Mouse (Mus musculus) erythroblast, embryonic 14.5 days (primary cell): ENCODE data around the gene Kcnt2.

Experiments used
- GATA1 ChIP-seq: IDR thresholded peaks from 2 replicates; pipeline ENCODE4 v1.6.1; 2012; ENCODE audit warnings: low read length, inconsistent platforms, mixed read lengths
- TAL1 ChIP-seq: IDR thresholded peaks from 3 replicates; pipeline ENCODE4 v1.6.1; 2012; ENCODE audit warnings: low read length, inconsistent platforms, mixed read lengths

- TF ChIP-seq GATA1 = no peak
- TF ChIP-seq TAL1 = no peak
These were observed 79.1 kb downstream of the Kcnt2 start for GRCm38 (mm10) chr1:140325088-140325487.
